Mouse (Mus musculus): Measurements from ENCODE around the gene Irs4. TPM values are rescaled to one million over a fixed set of nuclear protein-coding genes. Genes with fewer than 3 reads are reported as not detected.
A peak's percentile ranks its signal among the peaks of the same experiment; 100 is the strongest.

The Irs4 gene
- 0.12 and 0.17 TPM in 2 replicates for polyA plus RNA-seq (2015; fragmentation: Nextera tagmentation; extraction: Ambion mirVana)

DNA sequence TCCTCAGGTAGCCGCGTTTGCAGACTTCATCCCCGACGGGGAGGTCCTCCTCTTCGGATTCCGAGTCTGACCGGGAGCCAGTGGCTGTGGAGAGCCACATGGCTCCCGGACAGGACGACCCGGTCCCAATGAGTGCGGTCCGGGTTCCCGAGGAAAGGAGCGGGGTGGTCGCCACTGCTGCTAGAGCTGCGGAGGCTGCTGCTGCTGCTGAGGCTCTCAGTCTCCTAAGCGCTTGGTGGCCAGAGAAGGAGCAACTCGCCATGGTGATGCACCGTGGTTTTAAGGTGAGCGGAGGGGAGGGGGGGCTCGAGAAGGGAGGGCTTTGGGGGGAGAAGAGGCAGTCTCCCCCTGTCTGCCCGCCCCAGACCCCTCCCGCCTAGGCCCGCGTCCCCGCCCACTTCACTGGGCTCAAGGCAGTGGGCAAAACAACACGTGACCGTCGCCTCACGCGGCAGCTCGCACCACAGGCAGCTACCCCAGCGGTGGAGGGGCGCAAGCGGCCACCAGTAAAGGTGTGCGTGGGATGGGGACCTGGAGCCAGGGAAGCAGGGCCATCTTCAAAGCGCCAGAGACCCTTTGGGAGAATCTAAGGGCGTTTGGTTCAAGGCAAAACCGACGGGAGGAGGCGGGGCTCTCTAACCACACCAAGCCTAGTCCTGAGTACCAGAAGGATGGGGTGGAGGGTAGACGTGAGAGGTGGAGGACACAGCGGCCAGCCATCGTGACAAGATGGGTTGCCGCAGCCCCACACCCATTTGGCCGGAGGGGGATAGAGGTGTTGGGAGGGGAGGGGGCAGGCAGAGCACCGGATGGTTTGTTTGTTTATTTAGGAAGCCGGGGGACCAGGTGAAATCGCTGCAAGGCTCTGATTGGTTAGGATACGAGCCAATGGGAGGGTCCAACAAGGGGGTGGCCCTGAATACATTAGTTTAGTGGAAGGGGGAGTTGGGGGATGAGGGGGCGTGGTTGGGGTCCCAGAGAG lies at the start of gene Irs4:
Gene Irs4, minus strand, starts transcription at position 327 of the 982 bp plus-strand sequence.
- Histone ChIP-seq H3K36me3 (no peaks in the 10 kb centered on the region), H3K4me2 (peak within 1 kb of the TSS; percentile 66), H3K4me3 (replicated peaks) (peak within 1 kb of the TSS; percentile 44), H3K27ac (no peak within 1 kb of the TSS), H3K4me1 (peaks cover 18% of the 10 kb centered on the region; the same call in 1 of the 2 replicates), H3K27me3 (peaks cover 79% of the 10 kb centered on the region), H3K9ac (no peak within 1 kb of the TSS), H3K9me3 (replicated peaks) (no peaks in the 10 kb centered on the region)
- peak; percentile 73 for ATAC-seq (replicated peaks; ENCODE audit: low FRiP score)
- WGBS: 22% methylated on average over 49 of the region's 51 CpGs

DNA sequence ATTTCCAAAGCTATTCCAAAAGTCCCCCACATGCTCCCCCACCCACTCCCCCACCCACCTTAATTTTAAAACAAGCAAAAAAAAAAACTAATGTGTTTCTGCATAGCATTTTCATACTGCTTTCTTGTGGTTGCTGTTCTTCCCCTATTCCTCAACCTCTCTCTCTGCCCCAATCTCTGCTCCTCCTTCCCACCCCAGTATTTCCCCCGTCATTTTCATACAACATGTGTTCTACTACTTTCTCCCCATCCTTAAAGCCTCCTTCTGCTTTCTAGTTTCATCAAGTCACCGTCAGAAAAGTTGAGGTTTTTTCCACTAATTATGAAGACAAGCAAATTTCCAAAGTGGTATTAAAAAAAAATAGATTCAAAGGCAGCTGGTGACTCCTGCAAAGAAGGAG lies 25.3 kb upstream of the Irs4 start:
- H3K27ac ChIP-seq: no peak overlapping the region
- no peaks in the 10 kb centered on the region for H3K27me3 ChIP-seq
- 68% methylated on average over 2 of the region's 2 CpGs for WGBS
- H3K9ac ChIP-seq: no peak overlapping the region
- H3K4me3 ChIP-seq (replicated peaks): no peak overlapping the region
- no peaks in the 10 kb centered on the region for H3K36me3 ChIP-seq
- no peak for ATAC-seq (replicated peaks; ENCODE audit: low FRiP score)
- no peaks in the 10 kb centered on the region for H3K4me1 ChIP-seq
- no peak overlapping the region for H3K4me2 ChIP-seq
- H3K9me3 ChIP-seq (replicated peaks): no peaks in the 10 kb centered on the region

DNA sequence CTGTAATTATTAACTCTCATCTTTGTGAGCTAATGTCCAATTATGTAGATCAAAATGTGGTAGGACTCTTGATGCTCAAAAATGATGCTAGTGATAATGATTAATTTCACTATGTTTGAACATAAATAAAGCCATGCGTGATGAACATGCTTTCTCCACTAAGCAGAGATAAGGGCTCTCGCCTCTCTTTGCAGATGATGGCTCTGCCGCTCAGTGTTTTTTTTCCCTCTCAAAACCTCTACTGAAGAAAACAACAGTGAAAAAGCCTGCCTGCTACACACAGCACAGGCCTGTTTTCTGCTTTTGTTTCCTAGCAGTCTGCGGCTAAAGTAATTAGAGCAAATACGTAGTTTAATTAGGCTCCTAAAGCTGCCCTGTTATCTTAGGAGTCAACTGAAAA lies 4.5 kb upstream of the Irs4 start:
- H3K4me2 ChIP-seq: no peak overlapping the region
- no peaks in the 10 kb centered on the region for H3K36me3 ChIP-seq
- no peaks in the 10 kb centered on the region for H3K9me3 ChIP-seq (replicated peaks)
- H3K4me1 ChIP-seq: peaks cover 7% of the 10 kb centered on the region; the same call in 1 of the 2 replicates
- no peak overlapping the region for H3K27ac ChIP-seq
- peaks cover 48% of the 10 kb centered on the region for H3K27me3 ChIP-seq
- ATAC-seq (replicated peaks; ENCODE audit: low FRiP score): no peak
- H3K4me3 ChIP-seq (replicated peaks): no peak overlapping the region
- no peak overlapping the region for H3K9ac ChIP-seq
- 80% methylated on average over 5 of the region's 5 CpGs for WGBS

DNA sequence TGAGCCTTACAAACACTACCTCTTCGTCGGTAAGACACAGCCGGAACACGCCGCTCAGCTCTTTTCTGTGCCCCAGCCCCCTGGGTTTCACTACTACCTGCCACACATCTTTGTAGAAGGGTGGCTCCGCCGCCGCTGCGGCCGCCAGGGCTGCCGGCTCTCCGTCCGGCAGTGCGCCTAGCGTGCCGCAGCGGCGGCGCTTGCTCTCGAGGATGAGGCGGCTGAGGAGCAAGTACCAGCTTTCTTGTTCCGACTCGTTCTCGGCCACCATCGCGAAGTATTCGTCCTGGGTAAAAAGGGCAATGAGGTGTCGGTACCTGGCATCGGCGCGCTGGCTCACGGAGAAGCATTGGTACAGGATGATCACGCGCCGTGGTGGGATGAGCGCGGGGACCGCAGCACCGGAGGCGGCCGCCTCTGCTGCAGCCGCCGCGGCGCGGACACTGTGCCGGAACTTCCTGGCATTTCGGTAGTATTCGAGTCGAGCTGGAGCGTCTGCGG lies 622 bp downstream of the Irs4 start:
- peaks cover 18% of the 10 kb centered on the region; the same call in 1 of the 2 replicates for H3K4me1 ChIP-seq
- WGBS: 29% methylated on average over 52 of the region's 52 CpGs
- H3K27ac ChIP-seq: no peak overlapping the region
- H3K9ac ChIP-seq: no peak overlapping the region
- H3K4me2 ChIP-seq: peak overlapping the region; percentile 66
- H3K9me3 ChIP-seq (replicated peaks): no peaks in the 10 kb centered on the region
- H3K4me3 ChIP-seq (replicated peaks): peak overlapping the region; percentile 44
- H3K27me3 ChIP-seq: peaks cover 84% of the 10 kb centered on the region
- ATAC-seq (replicated peaks; ENCODE audit: low FRiP score): peak; percentile 24; the same call in 1 of the 2 replicates
- H3K36me3 ChIP-seq: no peaks in the 10 kb centered on the region

DNA sequence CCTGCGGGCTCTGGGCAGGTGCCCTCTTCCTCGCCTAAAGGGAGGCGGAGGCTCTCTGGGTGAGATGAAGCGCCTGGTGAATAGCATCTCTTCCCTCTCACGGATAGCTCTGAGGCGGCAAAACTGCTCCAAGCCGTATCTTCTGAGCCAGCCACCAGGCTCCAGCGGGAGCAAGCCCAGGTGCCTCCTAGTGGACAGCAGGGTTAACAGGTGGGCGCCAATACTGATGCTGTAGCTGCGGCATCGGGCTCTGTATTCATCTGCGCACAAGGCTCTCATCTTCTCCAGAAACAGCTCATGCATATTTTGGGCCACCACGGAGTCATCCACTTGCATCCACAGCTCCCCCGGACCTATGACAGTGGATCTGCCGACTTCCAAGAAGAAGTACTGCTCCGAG lies 1.1 kb downstream of the Irs4 start:
- ATAC-seq (replicated peaks; ENCODE audit: low FRiP score): no peak; the same call in 1 of the 2 replicates
- no peak overlapping the region for H3K27ac ChIP-seq
- H3K9ac ChIP-seq: no peak overlapping the region
- H3K4me2 ChIP-seq: peak overlapping the region; percentile 66
- peaks cover 85% of the 10 kb centered on the region for H3K27me3 ChIP-seq
- peaks cover 18% of the 10 kb centered on the region; the same call in 1 of the 2 replicates for H3K4me1 ChIP-seq
- H3K9me3 ChIP-seq (replicated peaks): no peaks in the 10 kb centered on the region
- WGBS: 25% methylated on average over 16 of the region's 16 CpGs
- H3K36me3 ChIP-seq: no peaks in the 10 kb centered on the region
- peak overlapping the region; percentile 44 for H3K4me3 ChIP-seq (replicated peaks)

DNA sequence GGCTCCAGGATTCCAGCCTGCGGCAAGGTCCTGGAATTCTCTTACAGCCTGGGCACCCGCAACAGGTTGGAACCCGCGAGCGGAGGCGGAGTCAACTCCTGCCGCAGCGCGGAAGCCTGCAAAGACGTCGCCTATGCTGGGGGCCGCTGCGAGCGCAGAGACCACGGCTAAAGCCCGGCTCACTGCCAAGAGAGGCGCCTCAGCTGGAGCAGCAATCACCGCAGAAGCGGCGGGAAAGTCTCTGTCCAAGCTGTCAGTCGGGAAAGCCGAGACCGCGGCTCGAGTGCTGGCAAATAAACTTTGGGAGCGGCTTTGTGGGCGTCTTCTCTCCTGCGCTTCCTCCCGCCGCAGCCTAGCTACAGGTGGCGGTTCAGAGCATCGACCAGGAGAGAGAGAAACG lies 3.3 kb downstream of the Irs4 start:
- Histone ChIP-seq H3K27ac (no peak overlapping the region), H3K9ac (no peak overlapping the region), H3K4me3 (replicated peaks) (peak overlapping the region; percentile 43), H3K27me3 (peaks cover 82% of the 10 kb centered on the region), H3K9me3 (replicated peaks) (no peaks in the 10 kb centered on the region), H3K36me3 (no peaks in the 10 kb centered on the region), H3K4me1 (peaks cover 18% of the 10 kb centered on the region; the same call in 1 of the 2 replicates), H3K4me2 (peak overlapping the region; percentile 65)
- WGBS: 20% methylated on average over 33 of the region's 33 CpGs
- ATAC-seq (replicated peaks; ENCODE audit: low FRiP score): 0 out of 2 replicates have a peak, but pooled peaks have one; percentile 23

Other genes with a start within 250 kb of the Irs4 start
- 19.9 and 22.6 TPM in 2 replicates for gene Col4a5, start 249.9 kb downstream of the Irs4 start, polyA plus RNA-seq (2015; fragmentation: Nextera tagmentation; extraction: Ambion mirVana)
- gene Gm15294, start 150.0 kb upstream of the Irs4 start, polyA plus RNA-seq (2015; fragmentation: Nextera tagmentation; extraction: Ambion mirVana): not detected in 2 replicates

Measured in kidney, embryonic 15.5 days (tissue).